Mouse (Mus musculus) left cerebral cortex, adult 2 months (tissue): ENCODE results near the gene Klk13. TPM values are rescaled to one million over a fixed set of nuclear protein-coding genes. Genes with fewer than 3 reads are reported as not detected.

Experiments used
- DNase-seq, 2 experiments: peaks; one replicate each; pipeline ENCODE4 v3.0.0; 2021 to 2022; ENCODE audit warnings: low spot score in 2 of 2, mixed read lengths in 1 of 2; ENCODE audit errors: extremely low spot score in 1 of 2
- H3K27ac ChIP-seq: fragments of 200-600 bp; 2 replicates; pipeline ENCODE4 v1.8.1; 2022
- H3K4me3 ChIP-seq: fragments of 200-600 bp; 2 replicates; pipeline ENCODE4 v1.8.1; 2022
- CTCF ChIP-seq: fragments of 200-600 bp; IDR thresholded peaks from 2 replicates; pipeline ENCODE4 v1.8.1; 2022; ENCODE audit warnings: antibody characterized with exemption, mild to moderate bottlenecking, moderate library complexity
- intact Hi-C: fragments of 180-260 bp; cut with DNase I; formaldehyde crosslinking; loops from one replicate; pipeline ENCODE4 v1.15.1; 2025
- total RNA-seq, 2 experiments: library from RNA; stranded (reverse); gene quantifications; 2 replicates each; pipeline ENCODE4 v1.2.3; 2021

Gene Klk13
- total RNA-seq, 2 experiments from 2014 or later: not detected

DNA sequence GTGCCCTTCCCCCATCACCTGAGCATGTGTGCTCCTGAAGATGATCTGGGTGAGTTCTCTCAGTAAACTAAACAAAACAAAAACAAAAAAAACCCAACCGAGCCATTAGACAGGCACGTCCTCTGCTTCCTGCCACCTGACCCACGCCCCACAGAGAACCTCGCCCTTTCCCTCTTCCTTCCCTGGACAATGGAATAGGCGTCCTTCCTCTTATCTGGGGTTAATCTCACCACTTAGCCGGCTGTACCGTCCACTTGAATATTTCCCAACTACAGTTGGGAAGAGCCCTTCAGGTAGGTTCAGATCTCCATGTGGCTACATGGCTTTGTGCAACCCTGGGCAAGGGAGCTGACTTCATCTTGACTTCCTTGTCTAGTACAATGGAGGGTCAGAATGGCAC lies 27.3 kb upstream of the Klk13 start:
- H3K27ac ChIP-seq: no peak overlapping the region
- no peak for DNase-seq
- TF ChIP-seq CTCF: no peak
- intact Hi-C loops: no loop called here
- H3K4me3 ChIP-seq: no peak overlapping the region

DNA sequence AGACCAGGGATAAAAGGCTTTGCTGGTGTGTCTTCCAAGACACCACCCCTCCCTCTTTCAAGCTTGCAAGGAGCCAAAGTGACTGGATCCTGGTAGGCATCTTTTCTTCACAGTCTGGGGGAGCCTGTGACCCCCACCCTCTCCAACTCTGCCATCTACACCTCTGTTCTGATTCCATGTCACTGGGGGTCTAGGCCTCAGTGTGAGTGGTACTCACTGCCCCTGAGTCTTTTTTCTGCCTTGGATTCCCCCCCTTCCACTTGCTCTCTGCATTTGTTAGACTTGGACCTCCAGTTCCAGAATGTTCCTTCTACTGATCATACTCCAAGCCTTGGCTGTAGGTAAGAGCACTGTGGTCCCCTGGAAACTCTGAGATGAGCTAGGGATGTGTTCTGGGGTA lies 22.2 kb upstream of the Klk13 start, which contains the start of gene Klk14:
Gene Klk14, plus strand, starts transcription at position 301 of the 400 bp plus-strand sequence.
- no peak within 1 kb of the TSS for H3K4me3 ChIP-seq
- no peak for TF ChIP-seq CTCF
- DNase-seq: no peak
- intact Hi-C loops: no loop called here
- no peak within 1 kb of the TSS for H3K27ac ChIP-seq

DNA sequence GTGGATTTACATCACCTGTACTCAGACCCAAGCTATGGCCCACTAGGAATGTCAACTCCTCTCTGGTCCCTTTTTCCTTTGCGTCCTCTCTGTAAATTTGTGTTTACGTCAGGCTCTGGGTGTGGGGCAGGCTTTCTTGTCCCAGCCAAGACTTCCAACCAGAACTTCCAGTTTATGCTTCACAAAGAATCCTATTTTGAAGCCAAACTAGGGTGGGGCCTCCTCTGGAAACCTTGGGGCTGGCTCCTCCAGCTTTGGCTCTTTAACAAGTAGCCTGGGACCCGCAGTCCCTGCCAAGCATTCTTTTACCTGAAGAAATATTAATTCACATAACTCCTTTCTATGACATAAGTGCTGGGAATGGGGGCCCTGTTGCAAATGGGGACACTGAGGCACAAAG lies 2.3 kb upstream of the Klk13 start:
- no peak for TF ChIP-seq CTCF
- no peak overlapping the region for H3K4me3 ChIP-seq
- no peak overlapping the region for H3K27ac ChIP-seq
- DNase-seq: no peak
- intact Hi-C loops: no loop called here

DNA sequence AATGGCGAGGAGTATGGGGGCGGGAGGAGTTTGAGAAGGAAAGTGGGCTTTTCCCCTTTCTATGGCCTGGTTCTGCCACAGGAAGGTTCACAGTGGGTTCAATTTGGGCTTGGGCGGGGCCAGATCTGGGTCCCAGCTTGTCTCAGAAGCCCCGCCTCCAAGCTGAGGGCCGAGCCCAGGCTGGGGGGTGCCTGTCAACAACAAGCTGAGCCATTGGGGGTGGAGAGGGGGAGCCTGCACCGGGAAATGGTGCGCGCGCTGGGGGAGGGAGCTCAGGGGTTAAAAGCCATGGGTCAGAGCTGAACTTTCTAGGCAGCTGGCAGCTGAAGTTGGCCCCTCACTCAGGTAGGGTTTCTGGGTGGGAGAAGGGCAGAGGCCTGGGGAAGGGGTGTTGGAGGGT lies 550 bp downstream of the Klk13 start:
- DNase-seq: no peak
- intact Hi-C loops: no loop called here
- Histone ChIP-seq H3K27ac (no peak overlapping the region), H3K4me3 (no peak overlapping the region)
- no peak for TF ChIP-seq CTCF

DNA sequence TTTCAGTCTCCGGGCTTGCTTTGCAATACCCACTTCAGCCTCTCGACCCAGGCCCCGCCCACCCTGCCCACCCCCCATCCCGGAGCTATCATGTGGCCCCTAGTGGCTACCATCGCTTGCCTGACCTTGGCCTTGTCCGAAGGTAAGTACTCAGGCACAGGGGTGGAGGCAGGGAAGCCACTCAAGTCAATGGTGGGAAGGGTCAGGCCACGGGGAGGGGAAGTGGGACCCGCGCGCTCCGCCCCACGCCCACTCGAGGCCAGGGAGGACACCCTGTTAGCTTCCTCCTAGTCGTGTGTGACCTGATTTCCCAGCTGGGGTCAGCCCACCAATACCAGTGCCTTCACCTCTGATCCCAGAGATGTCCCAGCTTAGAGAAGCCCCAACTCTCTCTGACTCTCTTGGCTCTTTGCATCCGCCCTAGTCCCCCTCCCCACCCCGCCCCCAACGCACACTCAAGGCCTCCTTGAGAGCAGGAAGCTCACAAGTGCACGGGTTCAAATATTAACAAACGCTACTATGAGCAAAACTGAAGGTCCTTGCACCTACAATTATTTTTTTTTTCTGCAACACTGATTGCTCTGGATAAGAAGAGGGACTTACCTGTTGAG lies 1.5 kb downstream of the Klk13 start:
- no peak for TF ChIP-seq CTCF
- intact Hi-C loops: no loop called here
- no peak for DNase-seq
- no peak overlapping the region for H3K4me3 ChIP-seq
- no peak overlapping the region for H3K27ac ChIP-seq

DNA sequence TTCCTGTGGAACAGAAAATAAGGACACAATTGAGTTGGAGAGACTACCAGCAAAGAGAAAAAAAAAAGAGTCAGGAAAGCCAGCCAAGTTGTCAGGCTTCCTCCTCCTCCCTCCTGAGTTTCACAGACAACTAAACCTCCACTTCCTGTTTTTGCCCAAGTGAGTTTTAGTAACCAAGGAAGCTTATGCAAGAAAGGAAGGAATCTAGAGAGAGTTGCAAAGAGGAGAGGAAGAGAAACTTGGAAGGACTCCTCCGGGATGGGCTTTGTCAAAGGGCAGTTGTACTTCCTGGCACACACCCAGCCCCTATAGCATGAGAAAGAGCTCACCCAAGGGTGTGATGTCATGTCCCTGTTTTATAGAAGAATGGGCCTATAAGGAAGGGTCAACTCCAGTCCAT lies 35.4 kb downstream of the Klk13 start:
- no peak for DNase-seq
- no peak overlapping the region for H3K4me3 ChIP-seq
- no peak overlapping the region for H3K27ac ChIP-seq
- intact Hi-C loops: no loop called here
- TF ChIP-seq CTCF: no peak

DNA sequence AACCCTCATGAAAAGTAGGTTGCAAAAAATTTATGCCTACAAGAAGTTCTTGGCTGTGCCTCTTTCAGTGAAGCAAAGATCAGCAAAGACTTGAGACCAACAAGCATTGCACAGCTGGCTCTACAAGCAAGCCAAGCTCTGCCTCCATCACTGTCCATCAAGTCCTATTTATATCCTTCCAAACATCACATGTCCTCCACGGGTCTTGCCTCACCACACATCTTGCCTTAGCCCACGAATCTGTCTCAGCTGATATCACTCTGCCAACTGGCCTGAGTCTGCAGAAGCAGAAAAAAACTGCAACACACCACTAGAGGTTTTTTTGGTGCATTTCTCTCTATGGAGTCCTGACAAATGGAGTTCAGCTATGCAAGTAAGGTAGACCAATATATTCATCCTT lies 40.4 kb downstream of the Klk13 start:
- Histone ChIP-seq H3K27ac (no peak overlapping the region), H3K4me3 (no peak overlapping the region)
- no peak for DNase-seq
- no peak for TF ChIP-seq CTCF
- intact Hi-C loops: no loop called here

DNA sequence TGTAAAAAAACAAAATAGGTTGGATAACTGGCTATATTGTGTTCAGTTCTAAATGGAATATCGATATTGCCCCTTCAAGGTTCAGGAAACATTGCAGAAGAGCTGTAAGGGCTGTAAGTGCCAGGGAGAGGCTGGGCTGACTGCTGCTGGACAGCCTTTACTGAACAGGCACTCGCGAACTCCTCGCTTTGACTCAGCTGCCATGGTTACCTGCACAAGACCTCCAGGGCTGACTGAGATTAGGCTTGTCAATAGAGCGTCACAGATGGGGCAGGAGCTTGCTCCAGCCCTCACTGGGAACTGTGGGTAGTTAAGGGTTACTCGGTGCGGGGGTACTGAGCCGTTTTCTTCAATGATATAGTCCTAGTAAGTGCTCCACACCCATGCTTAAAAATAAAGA lies 54.1 kb downstream of the Klk13 start:
- no peak overlapping the region for H3K4me3 ChIP-seq
- no peak for TF ChIP-seq CTCF
- DNase-seq: no peak
- H3K27ac ChIP-seq: no peak overlapping the region
- intact Hi-C loops: loop anchor here (5.0 kb wide), 1 partner anchor 84 kb away; no protein-coding TSS in a partner anchor

DNA sequence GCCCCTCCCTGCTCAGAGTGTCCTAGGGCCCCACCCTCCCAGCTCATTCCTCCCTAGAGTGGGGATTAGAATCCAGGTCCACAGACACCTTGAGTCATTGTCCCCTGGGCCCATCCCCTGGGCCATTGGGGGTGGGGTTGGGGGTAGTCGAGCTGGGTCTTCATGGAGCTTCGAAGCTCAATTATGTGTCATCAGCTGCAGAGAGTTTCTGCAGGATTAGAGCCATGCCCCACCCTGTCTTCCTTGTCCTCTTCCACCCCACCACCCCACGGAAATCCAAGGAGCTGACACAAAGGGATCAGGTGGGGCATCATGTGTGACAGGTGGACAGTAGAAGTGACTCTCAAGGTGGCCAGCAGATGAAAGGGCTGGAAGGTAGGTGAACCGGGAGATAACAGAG lies 56.2 kb downstream of the Klk13 start, which contains the start of gene Klk12:
Gene Klk12, plus strand, starts transcription at position 301 of the 400 bp plus-strand sequence.
- TF ChIP-seq CTCF: no peak
- intact Hi-C loops: loop anchor here (5.0 kb wide), 1 partner anchor 86 kb away; no protein-coding TSS in a partner anchor
- Histone ChIP-seq H3K27ac (no peak within 1 kb of the TSS), H3K4me3 (no peak within 1 kb of the TSS)
- DNase-seq: no peak

DNA sequence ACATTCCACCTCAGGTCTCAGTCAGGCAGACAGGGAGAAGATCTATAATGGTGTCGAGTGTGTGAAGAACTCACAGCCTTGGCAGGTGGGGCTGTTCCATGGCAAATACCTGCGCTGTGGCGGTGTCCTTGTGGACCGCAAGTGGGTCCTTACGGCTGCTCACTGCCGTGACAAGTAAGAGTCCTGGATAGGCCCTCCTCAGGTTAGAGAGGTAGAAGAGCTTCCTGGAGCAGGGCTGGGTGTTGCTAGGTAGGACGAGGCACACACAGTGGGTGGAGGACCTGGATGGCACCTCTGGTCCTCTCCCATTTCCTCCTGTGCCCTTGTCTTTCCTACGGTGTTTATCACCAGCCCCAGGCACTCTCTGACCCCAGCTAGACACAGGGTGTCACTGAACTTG lies 57.3 kb downstream of the Klk13 start:
- intact Hi-C loops: loop anchor here (5.0 kb wide), 1 partner anchor 87 kb away; no protein-coding TSS in a partner anchor
- no peak overlapping the region for H3K27ac ChIP-seq
- no peak overlapping the region for H3K4me3 ChIP-seq
- TF ChIP-seq CTCF: no peak
- no peak for DNase-seq

DNA sequence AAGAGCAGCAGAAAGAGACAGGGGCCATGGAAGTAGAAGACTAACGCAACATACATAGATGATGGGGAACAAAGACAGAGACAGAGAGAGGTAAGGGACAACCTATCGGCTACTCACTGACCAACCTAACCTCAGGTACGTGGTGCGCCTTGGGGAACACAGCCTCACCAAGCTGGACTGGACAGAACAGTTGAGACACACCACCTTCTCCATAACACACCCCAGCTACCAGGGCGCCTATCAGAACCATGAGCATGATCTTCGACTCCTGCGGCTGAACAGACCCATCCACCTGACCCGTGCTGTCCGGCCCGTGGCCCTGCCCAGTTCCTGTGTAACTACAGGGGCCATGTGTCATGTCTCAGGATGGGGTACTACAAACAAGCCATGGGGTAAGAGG lies 58.3 kb downstream of the Klk13 start:
- Histone ChIP-seq H3K27ac (no peak overlapping the region), H3K4me3 (no peak overlapping the region)
- intact Hi-C loops: no loop called here
- DNase-seq: no peak
- TF ChIP-seq CTCF: no peak

DNA sequence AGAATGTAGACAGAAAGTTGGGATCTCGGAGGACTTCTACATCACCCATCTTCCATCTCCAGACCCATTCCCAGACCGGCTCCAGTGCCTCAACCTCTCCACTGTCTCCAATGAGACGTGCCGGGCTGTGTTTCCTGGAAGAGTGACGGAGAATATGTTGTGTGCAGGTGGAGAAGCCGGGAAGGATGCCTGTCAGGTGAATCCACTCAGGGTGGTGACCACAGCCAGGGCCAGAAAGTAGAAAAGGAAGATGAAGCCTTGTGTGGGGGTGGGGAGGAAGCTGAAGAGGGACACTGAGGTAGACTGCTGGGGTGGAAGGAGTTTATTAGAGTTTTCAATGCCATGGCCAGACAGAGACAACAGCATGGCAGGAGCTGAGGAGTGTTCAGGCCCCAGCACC lies 59.5 kb downstream of the Klk13 start:
- H3K27ac ChIP-seq: no peak overlapping the region
- intact Hi-C loops: no loop called here
- TF ChIP-seq CTCF: no peak

DNA sequence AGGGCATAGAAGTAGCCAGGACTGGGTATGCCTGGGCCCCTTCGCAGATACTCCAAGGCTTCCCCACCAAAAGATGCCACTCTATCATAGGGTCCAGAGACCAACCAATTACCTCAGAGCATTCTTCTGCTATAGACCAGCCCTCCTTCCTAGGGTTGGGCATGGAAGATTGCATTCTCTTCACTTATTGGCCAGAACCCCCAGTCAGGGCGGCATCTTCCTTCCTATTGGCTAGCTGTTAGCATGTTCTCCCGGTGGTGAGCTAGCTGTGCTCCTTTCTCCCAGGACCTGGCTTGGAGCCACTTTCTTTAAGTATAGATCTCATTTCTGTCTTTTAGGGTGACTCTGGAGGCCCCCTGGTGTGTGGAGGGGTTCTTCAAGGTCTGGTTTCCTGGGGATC lies 60.5 kb downstream of the Klk13 start:
- no peak for DNase-seq
- intact Hi-C loops: no loop called here
- no peak for TF ChIP-seq CTCF
- Histone ChIP-seq H3K27ac (no peak overlapping the region), H3K4me3 (no peak overlapping the region)

More for the DNA sequence above, 59.5 kb downstream of the Klk13 start:
- DNase-seq: peak in 1 of 2 experiments; percentile 3
- no peak overlapping the region for H3K4me3 ChIP-seq
